Mouse (Mus musculus) brain, embryonic 14.5 days (tissue): ENCODE measurements around the gene Ifitm1.

Experiments
- CTCF ChIP-seq: fragments of 200-500 bp; IDR thresholded peaks from 2 replicates; pipeline ENCODE4 v1.5.1; 2012; ENCODE audit warnings: inconsistent platforms, mild to moderate bottlenecking, moderate library complexity, borderline replicate concordance; ENCODE audit not compliant: insufficient read depth, insufficient read length; ENCODE audit errors: extremely low read depth
- POLR2A ChIP-seq: fragments of 200-500 bp; IDR thresholded peaks from 2 replicates; pipeline ENCODE4 v1.6.1; 2012; ENCODE audit warnings: mild to moderate bottlenecking, inconsistent platforms, borderline replicate concordance; ENCODE audit not compliant: poor library complexity, insufficient read depth, insufficient read length, severe bottlenecking; ENCODE audit errors: extremely low read depth

GRCm38 (mm10) chr7:140939669-140940171 lies 27.3 kb upstream of the Ifitm1 start:
- TF ChIP-seq CTCF, result no peak
- TF ChIP-seq POLR2A, result no peak
